Mouse (Mus musculus) limb, embryonic 14.5 days (tissue): ENCODE results near the gene Ranbp10. TPM values are rescaled to one million over a fixed set of nuclear protein-coding genes. Genes with fewer than 3 reads are reported as not detected.
A peak's percentile ranks its signal among the peaks of the same experiment; 100 is the strongest.

Experiments
- ATAC-seq: fragments of 200-750 bp; cut with Nextera tagmentation; 2 replicates; pipeline ENCODE4 v1.8.0; 2017; ENCODE audit warnings: low read depth, moderate number of reproducible peaks, moderate TSS enrichment; ENCODE audit not compliant: low FRiP score
- DNase-seq: peaks from one replicate; pipeline ENCODE4 v3.0.0-alpha.2; 2015; ENCODE audit warnings: low spot score
- H3K27ac ChIP-seq: fragments of 300-500 bp; sonication (generic); replicated peaks from 2 replicates; pipeline ENCODE4 v1.5.1; 2014; ENCODE audit warnings: low read depth, mild to moderate bottlenecking, low read length, moderate library complexity, mixed read lengths
- H3K27me3 ChIP-seq: fragments of 300-500 bp; sonication (generic); 2 replicates; pipeline ENCODE4 v1.6.1; 2014; ENCODE audit warnings: low read length, mixed read lengths; ENCODE audit not compliant: control insufficient read depth, insufficient read depth
- H3K36me3 ChIP-seq: fragments of 300-500 bp; sonication (generic); 2 replicates; pipeline ENCODE4 v1.6.1; 2014; ENCODE audit warnings: mild to moderate bottlenecking, low read length, moderate library complexity, mixed read lengths; ENCODE audit not compliant: control insufficient read depth, insufficient read depth
- H3K4me1 ChIP-seq: fragments of 300-500 bp; sonication (generic); 2 replicates; pipeline ENCODE4 v1.6.1; 2014; ENCODE audit warnings: antibody characterized with exemption, low read length, mixed read lengths; ENCODE audit not compliant: control insufficient read depth, insufficient read depth
- H3K4me2 ChIP-seq: fragments of 300-500 bp; sonication (generic); replicated peaks from 2 replicates; pipeline ENCODE4 v1.6.1; 2014; ENCODE audit warnings: low read depth, mild to moderate bottlenecking, low read length, moderate library complexity; ENCODE audit not compliant: severe bottlenecking
- H3K4me3 ChIP-seq: fragments of 300-500 bp; sonication (generic); replicated peaks from 2 replicates; pipeline ENCODE4 v1.5.1; 2014; ENCODE audit warnings: low read length
- H3K9ac ChIP-seq: fragments of 300-500 bp; sonication (generic); 2 replicates; pipeline ENCODE4 v1.6.1; 2014; ENCODE audit warnings: mild to moderate bottlenecking, low read depth, low read length, moderate library complexity; ENCODE audit not compliant: severe bottlenecking
- H3K9me3 ChIP-seq: fragments of 300-500 bp; sonication (generic); 2 replicates; pipeline ENCODE4 v1.6.1; 2016; ENCODE audit warnings: low read length; ENCODE audit not compliant: control insufficient read depth
- POLR2A ChIP-seq: fragments of 200-500 bp; IDR thresholded peaks from 2 replicates; pipeline ENCODE4 v1.8.0; 2012; ENCODE audit warnings: inconsistent platforms, mild to moderate bottlenecking, moderate library complexity, borderline replicate concordance; ENCODE audit not compliant: insufficient read depth, insufficient read length; ENCODE audit errors: extremely low read depth
- WGBS: fragments of 180-500 bp; shearing (Covaris S2); extraction: QIAGEN DNeasy Blood & Tissue Kit; methylation state at CpG from one replicate; pipeline ENCODE4 v1.1.7; 2014; 5-methylcytosine and 5-hydroxymethylcytosine counted together
- polyA plus RNA-seq, 2 experiments: library from polyadenylated mRNA; depleted of rRNA in 1 of 2; stranded (reverse) in 1 of 2; unstranded in 1 of 2; fragments of >200 nt; fragmentation: Nextera tagmentation in 1 of 2; extraction: Ambion mirVana in 1 of 2; gene quantifications; 2 replicates each; pipeline versions ENCODE4 v1.2.1 to v1.2.3; 2012 to 2014

Ranbp10 gene
- polyA plus RNA-seq, 2 experiments, result 12.2 to 31.3 TPM

GRCm38 (mm10) chr8:105805346-105805745, 21.8 kb downstream of the Ranbp10 start:
- H3K4me2 ChIP-seq, result no peak overlapping the region
- DNase-seq (no peak), ATAC-seq (no peak)
- H3K4me3 ChIP-seq, result no peak overlapping the region
- peaks cover 21% of the 10 kb centered on the region for H3K36me3 ChIP-seq
- no peak for TF ChIP-seq POLR2A
- H3K9me3 ChIP-seq, result no peaks in the 10 kb centered on the region
- 84% methylated on average over 3 of the region's 3 CpGs for WGBS
- H3K4me1 ChIP-seq, result no peaks in the 10 kb centered on the region
- no peak overlapping the region for H3K27ac ChIP-seq
- no peaks in the 10 kb centered on the region for H3K27me3 ChIP-seq
- no peak overlapping the region for H3K9ac ChIP-seq

GRCm38 (mm10) chr8:105804797-105805196, 22.4 kb downstream of the Ranbp10 start:
- WGBS, result 93% methylated on average over 7 of the region's 7 CpGs
- no peaks in the 10 kb centered on the region for H3K9me3 ChIP-seq
- DNase-seq (no peak), ATAC-seq (no peak)
- TF ChIP-seq POLR2A, result no peak
- no peak overlapping the region for H3K4me2 ChIP-seq
- no peak overlapping the region for H3K9ac ChIP-seq
- peaks cover 19% of the 10 kb centered on the region for H3K36me3 ChIP-seq
- H3K4me1 ChIP-seq, result no peaks in the 10 kb centered on the region
- no peaks in the 10 kb centered on the region for H3K27me3 ChIP-seq
- no peak overlapping the region for H3K27ac ChIP-seq
- no peak overlapping the region for H3K4me3 ChIP-seq

GRCm38 (mm10) chr8:105801153-105801904, 25.8 kb downstream of the Ranbp10 start:
- H3K9me3 ChIP-seq, result no peaks in the 10 kb centered on the region
- DNase-seq (no peak), ATAC-seq (no peak)
- H3K27me3 ChIP-seq, result no peaks in the 10 kb centered on the region
- H3K36me3 ChIP-seq, result peaks cover 19% of the 10 kb centered on the region
- H3K4me1 ChIP-seq, result peaks cover 6% of the 10 kb centered on the region; the same call in 1 of the 2 replicates
- TF ChIP-seq POLR2A, result no peak
- H3K4me3 ChIP-seq, result no peak overlapping the region
- no peak overlapping the region for H3K27ac ChIP-seq
- H3K9ac ChIP-seq, result no peak overlapping the region
- no peak overlapping the region for H3K4me2 ChIP-seq
- 85% methylated on average over 6 of the region's 6 CpGs for WGBS

- Histone ChIP-seq H3K9me3 (no peaks in the 10 kb centered on the region), H3K4me1 (peaks cover 6% of the 10 kb centered on the region; the same call in 1 of the 2 replicates), H3K4me2 (no peak overlapping the region), H3K9ac (no peak overlapping the region), H3K27me3 (no peaks in the 10 kb centered on the region), H3K27ac (no peak overlapping the region), H3K36me3 (peaks cover 11% of the 10 kb centered on the region; the same call in 1 of the 2 replicates), H3K4me3 (no peak overlapping the region)
- no peak for TF ChIP-seq POLR2A
- WGBS, result 44% methylated on average over 8 of the region's 8 CpGs
- DNase-seq, result peak; percentile 74
- no peak for ATAC-seq
Observed at GRCm38 (mm10) chr8:105799091-105799812, 27.9 kb downstream of the Ranbp10 start.

- no peak for ATAC-seq
- 91% methylated on average over 5 of the region's 5 CpGs for WGBS
- Histone ChIP-seq H3K4me1 (peaks cover 6% of the 10 kb centered on the region; the same call in 1 of the 2 replicates), H3K36me3 (peaks cover 10% of the 10 kb centered on the region; the same call in 1 of the 2 replicates), H3K27me3 (no peaks in the 10 kb centered on the region), H3K9ac (no peak overlapping the region), H3K4me2 (no peak overlapping the region), H3K27ac (no peak overlapping the region), H3K9me3 (no peaks in the 10 kb centered on the region), H3K4me3 (no peak overlapping the region)
- TF ChIP-seq POLR2A, result no peak
- no peak for DNase-seq
Observed at GRCm38 (mm10) chr8:105798408-105798807, 28.7 kb downstream of the Ranbp10 start.
